Mouse (Mus musculus) midbrain, embryonic 10.5 days (tissue): ENCODE measurements around the gene Farp1. TPM values are rescaled to one million over a fixed set of nuclear protein-coding genes. Genes with fewer than 3 reads are reported as not detected.

Experiments
- DNase-seq: peaks from one replicate; pipeline ENCODE4 v3.0.0-alpha.2; 2017; ENCODE audit warnings: low spot score
- H3K27ac ChIP-seq: fragments of 300-500 bp; sonication (generic); replicated peaks from 2 replicates; pipeline ENCODE4 v1.5.1; 2016; ENCODE audit warnings: mild to moderate bottlenecking
- H3K27me3 ChIP-seq: fragments of 300-500 bp; sonication (generic); 2 replicates; pipeline ENCODE4 v1.6.1; 2016; ENCODE audit warnings: low read depth, mild to moderate bottlenecking; ENCODE audit not compliant: poor library complexity, severe bottlenecking
- H3K36me3 ChIP-seq: fragments of 300-500 bp; sonication (generic); 2 replicates; pipeline ENCODE4 v1.6.1; 2016; ENCODE audit warnings: mild to moderate bottlenecking, moderate library complexity
- H3K4me1 ChIP-seq: fragments of 300-500 bp; sonication (generic); 2 replicates; pipeline ENCODE4 v1.6.1; 2016
- H3K4me3 ChIP-seq: fragments of 300-500 bp; sonication (generic); 2 replicates; pipeline ENCODE4 v1.5.1; 2016; ENCODE audit warnings: mild to moderate bottlenecking, moderate library complexity
- H3K9me3 ChIP-seq: fragments of 300-500 bp; sonication (generic); replicated peaks from 2 replicates; pipeline ENCODE4 v1.6.1; 2016; ENCODE audit warnings: mild to moderate bottlenecking
- WGBS: fragments of 180-500 bp; shearing (Covaris S2); methylation state at CpG from one replicate; pipeline ENCODE4 v1.1.7; 2016; 5-methylcytosine and 5-hydroxymethylcytosine counted together
- polyA plus RNA-seq: library from polyadenylated mRNA; unstranded; fragments of >200 nt; fragmentation: Nextera tagmentation; extraction: Ambion mirVana; gene quantifications from 2 replicates; pipeline ENCODE4 v1.2.1, GENCODE M21; 2016

Farp1 gene
- polyA plus RNA-seq, 1 experiment from 2014 or later = 18.2 TPM

GRCm38 (mm10) chr14:121143831-121144455 is 108.9 kb downstream of the Farp1 start:
- H3K4me1 ChIP-seq = peaks cover 18% of the 10 kb centered on the region
- 91% methylated on average over 7 of the region's 7 CpGs for WGBS
- H3K36me3 ChIP-seq = no peaks in the 10 kb centered on the region
- H3K4me3 ChIP-seq = no peak overlapping the region
- no peak for DNase-seq
- H3K27ac ChIP-seq = no peak overlapping the region
- no peaks in the 10 kb centered on the region for H3K9me3 ChIP-seq
- H3K27me3 ChIP-seq = no peaks in the 10 kb centered on the region

- Histone ChIP-seq H3K27me3 (no peaks in the 10 kb centered on the region), H3K4me3 (no peak overlapping the region), H3K9me3 (no peaks in the 10 kb centered on the region), H3K4me1 (peaks cover 18% of the 10 kb centered on the region), H3K27ac (no peak overlapping the region), H3K36me3 (no peaks in the 10 kb centered on the region)
- DNase-seq = no peak
- 80% methylated on average over 2 of the region's 2 CpGs for WGBS
These were observed 109.5 kb downstream of the Farp1 start for GRCm38 (mm10) chr14:121144496-121144895.

GRCm38 (mm10) chr14:121145291-121145690 is 110.3 kb downstream of the Farp1 start:
- Histone ChIP-seq H3K36me3 (no peaks in the 10 kb centered on the region), H3K4me3 (no peak overlapping the region), H3K27me3 (no peaks in the 10 kb centered on the region), H3K4me1 (peaks cover 24% of the 10 kb centered on the region), H3K27ac (no peak overlapping the region), H3K9me3 (no peaks in the 10 kb centered on the region)
- DNase-seq = no peak
- WGBS = 65% methylated on average over 3 of the region's 3 CpGs

- H3K9me3 ChIP-seq = no peaks in the 10 kb centered on the region
- H3K4me3 ChIP-seq = no peak overlapping the region
- no peaks in the 10 kb centered on the region for H3K27me3 ChIP-seq
- H3K27ac ChIP-seq = no peak overlapping the region
- H3K36me3 ChIP-seq = no peaks in the 10 kb centered on the region
- WGBS = 47% methylated on average over 10 of the region's 10 CpGs
- peaks cover 25% of the 10 kb centered on the region for H3K4me1 ChIP-seq
- DNase-seq = no peak
These were observed 110.7 kb downstream of the Farp1 start for GRCm38 (mm10) chr14:121145698-121146097.

GRCm38 (mm10) chr14:121146213-121146612 is 111.2 kb downstream of the Farp1 start:
- no peaks in the 10 kb centered on the region for H3K27me3 ChIP-seq
- no peaks in the 10 kb centered on the region for H3K36me3 ChIP-seq
- no peak for DNase-seq
- no peak overlapping the region for H3K27ac ChIP-seq
- no peaks in the 10 kb centered on the region for H3K9me3 ChIP-seq
- no peak overlapping the region for H3K4me3 ChIP-seq
- WGBS = 69% methylated on average over 7 of the region's 7 CpGs
- peaks cover 28% of the 10 kb centered on the region for H3K4me1 ChIP-seq

- Histone ChIP-seq H3K27ac (no peak overlapping the region), H3K9me3 (no peaks in the 10 kb centered on the region), H3K4me1 (peaks cover 36% of the 10 kb centered on the region), H3K36me3 (no peaks in the 10 kb centered on the region), H3K27me3 (no peaks in the 10 kb centered on the region), H3K4me3 (no peak overlapping the region)
- no peak for DNase-seq
- WGBS = 86% methylated on average over 3 of the region's 3 CpGs
These were observed 112.0 kb downstream of the Farp1 start for GRCm38 (mm10) chr14:121147026-121147425.

GRCm38 (mm10) chr14:121148088-121148785 is 113.2 kb downstream of the Farp1 start:
- Histone ChIP-seq H3K4me3 (no peak overlapping the region), H3K4me1 (peaks cover 46% of the 10 kb centered on the region), H3K36me3 (no peaks in the 10 kb centered on the region), H3K9me3 (no peaks in the 10 kb centered on the region), H3K27ac (no peak overlapping the region), H3K27me3 (no peaks in the 10 kb centered on the region)
- no peak for DNase-seq
- 91% methylated on average over 11 of the region's 11 CpGs for WGBS

GRCm38 (mm10) chr14:121149984-121150383 is 115.0 kb downstream of the Farp1 start:
- no peak for DNase-seq
- no peak overlapping the region for H3K27ac ChIP-seq
- H3K4me1 ChIP-seq = peaks cover 47% of the 10 kb centered on the region
- no peak overlapping the region for H3K4me3 ChIP-seq
- no peaks in the 10 kb centered on the region for H3K27me3 ChIP-seq
- 80% methylated on average over 5 of the region's 5 CpGs for WGBS
- H3K9me3 ChIP-seq = no peaks in the 10 kb centered on the region
- no peaks in the 10 kb centered on the region for H3K36me3 ChIP-seq

- Histone ChIP-seq H3K9me3 (0 out of 2 replicates have a peak, but pooled peaks cover 2% of the 10 kb centered on the region), H3K4me3 (no peak overlapping the region), H3K36me3 (no peaks in the 10 kb centered on the region), H3K4me1 (peaks cover 37% of the 10 kb centered on the region), H3K27ac (no peak overlapping the region), H3K27me3 (no peaks in the 10 kb centered on the region)
- WGBS = 93% methylated on average over 10 of the region's 10 CpGs
- no peak for DNase-seq
These were observed 116.8 kb downstream of the Farp1 start for GRCm38 (mm10) chr14:121151837-121152236.

- Histone ChIP-seq H3K36me3 (no peaks in the 10 kb centered on the region), H3K27me3 (no peaks in the 10 kb centered on the region), H3K27ac (no peak overlapping the region), H3K9me3 (0 out of 2 replicates have a peak, but pooled peaks cover 2% of the 10 kb centered on the region), H3K4me1 (peaks cover 35% of the 10 kb centered on the region), H3K4me3 (no peak overlapping the region)
- WGBS = 80% methylated on average over 6 of the region's 6 CpGs
- DNase-seq = no peak
These were observed 117.8 kb downstream of the Farp1 start for GRCm38 (mm10) chr14:121152771-121153170.

- H3K4me3 ChIP-seq = no peak overlapping the region
- no peak overlapping the region for H3K27ac ChIP-seq
- peaks cover 35% of the 10 kb centered on the region for H3K4me1 ChIP-seq
- no peaks in the 10 kb centered on the region for H3K27me3 ChIP-seq
- H3K9me3 ChIP-seq = 0 out of 2 replicates have a peak, but pooled peaks cover 2% of the 10 kb centered on the region
- WGBS = 39% methylated on average over 7 of the region's 7 CpGs
- no peaks in the 10 kb centered on the region for H3K36me3 ChIP-seq
- no peak for DNase-seq
These were observed 118.3 kb downstream of the Farp1 start for GRCm38 (mm10) chr14:121153260-121153659.

- Histone ChIP-seq H3K4me1 (peaks cover 30% of the 10 kb centered on the region), H3K4me3 (no peak overlapping the region), H3K36me3 (no peaks in the 10 kb centered on the region), H3K9me3 (0 out of 2 replicates have a peak, but pooled peaks cover 2% of the 10 kb centered on the region), H3K27me3 (no peaks in the 10 kb centered on the region), H3K27ac (no peak overlapping the region)
- WGBS = 85% methylated on average over 4 of the region's 4 CpGs
- no peak for DNase-seq
These were observed 120.2 kb downstream of the Farp1 start for GRCm38 (mm10) chr14:121155173-121155572.

- H3K4me3 ChIP-seq = no peak overlapping the region
- no peaks in the 10 kb centered on the region for H3K27me3 ChIP-seq
- WGBS = 91% methylated on average over 2 of the region's 2 CpGs
- H3K27ac ChIP-seq = no peak overlapping the region
- H3K36me3 ChIP-seq = no peaks in the 10 kb centered on the region
- H3K4me1 ChIP-seq = peaks cover 3% of the 10 kb centered on the region
- DNase-seq = no peak
- 0 out of 2 replicates have a peak, but pooled peaks cover 2% of the 10 kb centered on the region for H3K9me3 ChIP-seq
These were observed 123.6 kb downstream of the Farp1 start for GRCm38 (mm10) chr14:121158616-121159015.
